Mouse (Mus musculus): ENCODE results near the gene Fam234b.

Gene Fam234b

GRCm38 (mm10) chr6:135197921-135198532 is at the start of gene Fam234b, which contains the start of gene Hebp1:
Gene Fam234b (plus strand): TSS chr6:135197977.
Gene Hebp1 (minus strand): TSS chr6:135198022.
- DNase-seq (ENCODE audit: low read depth, low spot score): peak; percentile 70

GRCm38 (mm10) chr6:135148506-135148905 is 49.3 kb upstream of the Fam234b start:
- peak; percentile 58 for DNase-seq (ENCODE audit: low read depth, low spot score)

GRCm38 (mm10) chr6:135149175-135149574 is 48.6 kb upstream of the Fam234b start:
- no peak for DNase-seq (ENCODE audit: low read depth, low spot score)

DNA sequence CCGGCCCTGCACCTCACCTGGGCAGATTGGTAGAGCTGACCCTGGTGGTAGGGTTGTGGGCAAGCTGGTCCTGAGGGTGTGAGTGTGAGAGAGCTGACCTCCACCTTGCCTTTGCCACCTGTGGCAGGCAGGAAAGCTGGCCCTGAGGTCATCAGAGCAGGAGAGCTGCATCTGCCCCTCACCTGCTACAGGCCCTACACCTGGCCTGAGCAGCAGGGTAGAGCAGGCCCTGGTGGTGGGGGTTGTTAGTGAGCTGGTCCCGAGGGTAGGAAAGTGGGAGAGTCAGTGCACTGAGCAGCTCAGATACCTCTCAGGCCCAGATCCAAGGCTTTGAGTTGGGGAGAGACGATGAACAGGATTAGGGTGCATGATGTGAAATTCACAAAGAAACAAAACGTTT is 48.1 kb upstream of the Fam234b start:
- no peak for DNase-seq (ENCODE audit: low read depth, low spot score)

- DNase-seq (ENCODE audit: low read depth, low spot score): peak; percentile 61
These were observed 47.5 kb upstream of the Fam234b start for GRCm38 (mm10) chr6:135150311-135150710.

- no peak for DNase-seq (ENCODE audit: low read depth, low spot score)
These were observed 44.1 kb upstream of the Fam234b start for GRCm38 (mm10) chr6:135153719-135154118.

DNA sequence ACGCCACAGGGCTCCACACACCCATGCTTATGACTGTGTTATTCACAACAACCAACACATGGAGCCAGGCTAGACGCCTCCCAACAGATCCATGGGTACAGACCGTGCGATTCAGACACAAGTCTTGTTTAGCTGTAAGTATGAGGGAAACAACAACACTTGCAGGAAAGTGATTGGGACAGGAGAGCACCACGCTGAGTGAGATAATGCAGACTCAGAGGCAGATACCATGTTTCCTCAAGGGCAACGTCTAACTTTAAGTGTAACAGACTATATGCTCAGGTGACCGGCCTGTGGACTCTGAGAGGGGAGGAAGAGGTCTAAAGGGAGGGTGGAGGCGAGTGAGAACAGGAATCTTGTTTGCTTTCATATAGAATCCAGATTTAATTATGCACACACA is 41.2 kb upstream of the Fam234b start:
- no peak for DNase-seq (ENCODE audit: low read depth, low spot score)

DNA sequence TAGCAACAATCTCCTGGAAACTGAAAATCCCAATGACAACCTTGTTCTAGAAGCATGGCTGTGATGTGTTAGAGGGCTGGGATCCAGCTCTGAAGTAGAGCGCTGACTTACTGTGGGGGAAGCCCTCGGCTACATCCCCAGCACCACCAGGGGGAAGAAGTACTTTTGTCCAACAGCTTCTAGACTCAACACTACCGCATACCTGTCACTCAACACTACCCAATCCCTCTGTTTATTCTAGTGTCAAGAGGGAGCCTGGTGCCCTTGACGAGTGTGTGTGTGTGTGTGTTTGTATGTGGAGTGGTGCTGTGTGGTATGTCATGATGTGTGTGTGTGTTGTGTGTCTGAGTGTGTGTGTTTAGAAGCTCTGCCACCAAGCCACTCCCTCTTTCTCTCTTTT is 40.3 kb upstream of the Fam234b start:
- DNase-seq (ENCODE audit: low read depth, low spot score): peak; percentile 55

GRCm38 (mm10) chr6:135158509-135158908 is 39.3 kb upstream of the Fam234b start:
- no peak for DNase-seq (ENCODE audit: low read depth, low spot score)

- DNase-seq (ENCODE audit: low read depth, low spot score): no peak
These were observed 36.4 kb upstream of the Fam234b start for GRCm38 (mm10) chr6:135161356-135161755.

GRCm38 (mm10) chr6:135162311-135162710 is 35.5 kb upstream of the Fam234b start:
- DNase-seq (ENCODE audit: low read depth, low spot score): no peak

DNA sequence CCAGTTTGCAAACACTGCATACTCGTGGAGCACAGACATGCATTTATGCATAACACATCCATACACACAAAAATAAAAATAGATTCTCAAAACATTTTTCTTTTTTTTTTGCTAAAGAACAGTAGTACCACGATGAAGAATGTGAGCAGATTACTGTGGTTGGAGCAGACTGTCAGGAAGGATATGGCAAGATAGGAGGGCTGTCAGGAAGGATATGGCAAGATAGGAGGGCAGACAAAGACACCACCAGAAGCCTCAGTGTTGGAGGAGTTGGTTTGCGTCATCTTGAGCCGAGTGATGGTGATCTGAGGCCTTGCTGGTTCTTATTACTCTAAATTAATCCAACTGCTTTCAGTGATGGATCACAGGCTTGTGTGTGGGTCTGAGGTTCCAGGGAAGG is 34.9 kb upstream of the Fam234b start:
- DNase-seq (ENCODE audit: low read depth, low spot score): no peak

GRCm38 (mm10) chr6:135165191-135165590 is 32.6 kb upstream of the Fam234b start:
- DNase-seq (ENCODE audit: low read depth, low spot score): no peak

- DNase-seq (ENCODE audit: low read depth, low spot score): no peak
These were observed 32.1 kb upstream of the Fam234b start for GRCm38 (mm10) chr6:135165706-135166105.

DNA sequence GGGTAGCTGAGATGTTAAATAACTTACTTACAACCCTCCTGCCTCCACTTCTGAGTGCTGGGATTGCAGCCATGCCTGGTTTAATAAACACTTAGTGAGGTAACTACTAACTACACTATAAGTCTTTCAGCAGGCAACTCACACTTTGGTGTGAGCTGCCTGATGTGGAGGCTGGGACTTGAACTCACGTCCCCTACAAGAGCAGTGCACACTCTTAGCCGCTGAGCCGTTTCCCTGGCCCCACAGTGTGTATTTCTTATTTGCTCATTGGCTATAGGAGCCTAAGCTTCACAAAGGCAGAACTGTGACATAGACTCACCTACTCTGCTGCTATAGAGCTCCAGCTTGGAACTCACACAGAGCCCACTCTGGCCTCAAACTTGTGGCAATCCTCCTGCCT is 31.5 kb upstream of the Fam234b start:
- no peak for DNase-seq (ENCODE audit: low read depth, low spot score)

DNA sequence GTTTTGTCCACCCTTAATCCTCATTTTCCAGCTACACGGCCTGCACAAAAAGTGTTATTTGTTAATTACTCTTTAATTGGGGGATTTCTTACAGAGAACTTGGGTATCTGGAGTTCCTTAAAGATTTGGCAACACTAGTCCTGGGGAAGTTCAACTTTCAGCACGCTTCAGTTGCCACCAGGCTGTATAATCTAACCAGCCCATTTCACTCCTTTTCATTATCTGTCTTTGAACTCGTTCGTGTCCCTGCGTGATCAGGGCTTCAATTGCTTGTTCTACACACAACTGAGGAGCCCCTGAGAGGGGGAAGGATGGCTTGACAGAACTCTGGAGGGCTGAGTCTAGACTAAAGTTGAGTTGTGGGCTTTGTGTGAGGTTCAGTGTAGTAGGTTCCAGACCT is 31.1 kb upstream of the Fam234b start:
- no peak for DNase-seq (ENCODE audit: low read depth, low spot score)

DNA sequence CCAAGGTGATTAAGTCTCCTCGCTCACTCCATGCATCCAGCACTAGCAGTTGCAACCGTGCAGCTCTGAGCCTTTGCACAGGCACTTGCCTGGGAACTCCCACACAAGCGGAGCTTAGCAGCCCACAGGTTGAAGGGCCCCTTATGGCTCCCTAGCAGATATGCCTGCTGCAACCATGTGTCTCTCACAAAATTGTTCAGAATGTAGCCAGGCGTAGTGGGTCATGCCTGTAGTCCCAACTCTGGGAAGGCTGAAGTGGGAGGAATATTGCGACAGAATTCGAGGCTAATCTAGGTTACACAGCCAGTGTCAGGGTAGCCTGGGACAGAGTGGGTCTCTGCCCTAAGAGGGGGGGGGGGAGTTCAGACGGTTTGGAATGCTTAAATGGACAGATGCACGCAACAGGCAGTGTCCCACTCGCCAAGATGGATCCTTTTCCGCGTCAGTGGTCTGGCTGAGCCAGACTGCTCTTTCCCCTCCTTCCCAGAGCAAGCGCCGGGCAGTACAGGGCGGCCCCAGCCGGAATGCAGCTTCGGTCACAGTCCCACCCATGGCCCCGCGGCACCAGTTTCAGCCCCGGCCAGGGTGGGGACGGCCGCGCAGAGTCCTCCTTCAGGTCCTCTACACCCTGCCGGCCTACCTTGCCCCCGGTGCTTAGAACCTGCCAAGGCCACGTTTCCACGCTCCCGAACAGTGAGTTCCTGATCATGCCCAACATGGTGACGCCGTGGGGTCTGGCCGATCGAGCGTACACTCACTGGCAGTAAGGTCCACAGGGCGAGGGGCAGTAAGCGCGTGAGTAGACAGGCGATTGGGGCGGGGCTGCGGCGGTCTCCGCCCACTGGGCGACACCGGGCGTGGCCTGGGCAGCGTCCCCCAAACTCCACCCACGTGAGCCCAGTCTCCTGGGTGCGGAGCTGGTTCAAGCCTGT is 30.1 kb upstream of the Fam234b start:
- DNase-seq (ENCODE audit: low read depth, low spot score): peak; percentile 80

- DNase-seq (ENCODE audit: low read depth, low spot score): peak; percentile 36
These were observed 29.3 kb upstream of the Fam234b start for GRCm38 (mm10) chr6:135168471-135168870.

DNA sequence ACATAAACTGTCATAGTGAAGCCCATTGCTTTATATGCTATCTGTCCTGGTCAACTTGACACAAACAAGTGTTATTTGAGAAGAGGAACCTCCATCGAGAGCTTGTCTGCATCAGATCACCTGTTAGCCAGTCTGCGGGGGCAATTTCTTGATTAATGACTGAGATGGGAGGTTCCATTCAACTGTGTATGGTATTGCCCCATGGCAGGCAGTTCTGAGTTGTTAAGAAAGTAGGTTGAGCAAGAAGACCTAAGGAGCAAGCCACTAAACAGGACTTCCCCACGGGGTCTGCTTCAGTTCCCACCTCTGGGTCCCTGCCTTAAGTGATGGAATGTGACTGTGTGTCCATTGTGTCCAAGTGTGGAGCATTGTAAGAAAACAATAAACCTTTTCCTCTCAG is 28.5 kb upstream of the Fam234b start:
- DNase-seq (ENCODE audit: low read depth, low spot score): no peak

GRCm38 (mm10) chr6:135171736-135172135 is 26.0 kb upstream of the Fam234b start:
- peak; percentile 40 for DNase-seq (ENCODE audit: low read depth, low spot score)

GRCm38 (mm10) chr6:135175014-135175413 is 22.8 kb upstream of the Fam234b start:
- no peak for DNase-seq (ENCODE audit: low read depth, low spot score)

GRCm38 (mm10) chr6:135177271-135177670 is 20.5 kb upstream of the Fam234b start:
- no peak for DNase-seq (ENCODE audit: low read depth, low spot score)

- DNase-seq (ENCODE audit: low read depth, low spot score): no peak
These were observed 19.2 kb upstream of the Fam234b start for GRCm38 (mm10) chr6:135178599-135178998.

Data from R1 (cell line).